Mouse (Mus musculus): Measurements from ENCODE around the gene Nap1l4.
"Not testable (repeated sequence)": the region's sequence is repeated elsewhere in the genome, so short reads cannot be mapped to it uniquely, and the experiment has no call there.

Nap1l4 gene

GRCm38 (mm10) chr7:143548976-143549457 lies at the start of gene Nap1l4:
TSS of gene Nap1l4 (minus strand) at chr7:143549106.
- peak; percentile 98 for DNase-seq (ENCODE audit: low spot score in 2 of 2)

- DNase-seq (ENCODE audit: low spot score in 2 of 2) = no peak
These were observed 46.0 kb upstream of the Nap1l4 start for GRCm38 (mm10) chr7:143594865-143595264.

GRCm38 (mm10) chr7:143592255-143592654 lies 43.3 kb upstream of the Nap1l4 start:
- no peak for DNase-seq (ENCODE audit: low spot score in 2 of 2)

- DNase-seq (ENCODE audit: low spot score in 2 of 2) = no peak
These were observed 39.1 kb upstream of the Nap1l4 start for GRCm38 (mm10) chr7:143588006-143588405.

- no peak for DNase-seq (ENCODE audit: low spot score in 2 of 2)
These were observed 38.7 kb upstream of the Nap1l4 start for GRCm38 (mm10) chr7:143587586-143587985.

- peak; percentile 34 to 78 for DNase-seq (ENCODE audit: low spot score in 2 of 2)
These were observed 35.0 kb upstream of the Nap1l4 start for GRCm38 (mm10) chr7:143583956-143584355.

GRCm38 (mm10) chr7:143583025-143583424 lies 34.1 kb upstream of the Nap1l4 start:
- no peak for DNase-seq (ENCODE audit: low spot score in 2 of 2)

- DNase-seq (ENCODE audit: low spot score in 2 of 2) = no peak
These were observed 26.8 kb upstream of the Nap1l4 start for GRCm38 (mm10) chr7:143575751-143576150.

- DNase-seq (ENCODE audit: low spot score in 2 of 2) = no peak
These were observed 16.7 kb upstream of the Nap1l4 start for GRCm38 (mm10) chr7:143565648-143566039.

- DNase-seq (ENCODE audit: low spot score in 2 of 2) = no peak
These were observed 16.2 kb upstream of the Nap1l4 start for GRCm38 (mm10) chr7:143565015-143565647.

- DNase-seq (ENCODE audit: low spot score in 2 of 2) = no peak
These were observed 14.9 kb upstream of the Nap1l4 start for GRCm38 (mm10) chr7:143563787-143564186.

GRCm38 (mm10) chr7:143557616-143558015 lies 8.7 kb upstream of the Nap1l4 start:
- DNase-seq (ENCODE audit: low spot score in 2 of 2) = no peak

- DNase-seq (ENCODE audit: low spot score in 2 of 2) = no peak
These were observed 8.2 kb upstream of the Nap1l4 start for GRCm38 (mm10) chr7:143556964-143557610.

- DNase-seq (ENCODE audit: low spot score in 2 of 2) = no peak
These were observed 798 bp upstream of the Nap1l4 start for GRCm38 (mm10) chr7:143549588-143550220.

- peak; percentile 62 to 72 for DNase-seq (ENCODE audit: low spot score in 2 of 2)
These were observed 510 bp downstream of the Nap1l4 start for GRCm38 (mm10) chr7:143548231-143548961.

- no peak for DNase-seq (ENCODE audit: low spot score in 2 of 2)
These were observed 2.4 kb downstream of the Nap1l4 start for GRCm38 (mm10) chr7:143546554-143546953.

- peak; percentile 12 to 51 for DNase-seq (ENCODE audit: low spot score in 2 of 2)
These were observed 4.5 kb downstream of the Nap1l4 start for GRCm38 (mm10) chr7:143544368-143544767.

GRCm38 (mm10) chr7:143538671-143539070 lies 10.2 kb downstream of the Nap1l4 start:
- DNase-seq (ENCODE audit: low spot score in 2 of 2) = no peak

GRCm38 (mm10) chr7:143538229-143538628 lies 10.7 kb downstream of the Nap1l4 start:
- DNase-seq (ENCODE audit: low spot score in 2 of 2) = not testable (repeated sequence)

- DNase-seq (ENCODE audit: low spot score in 2 of 2) = no peak
These were observed 12.7 kb downstream of the Nap1l4 start for GRCm38 (mm10) chr7:143536251-143536650.

GRCm38 (mm10) chr7:143533284-143533683 lies 15.6 kb downstream of the Nap1l4 start:
- DNase-seq (ENCODE audit: low spot score in 2 of 2) = no peak

GRCm38 (mm10) chr7:143532410-143532809 lies 16.5 kb downstream of the Nap1l4 start:
- DNase-seq (ENCODE audit: low spot score in 2 of 2) = no peak

Measured in thymus, postnatal 10 days (tissue).